Mouse (Mus musculus) limb, embryonic 14.5 days (tissue): ENCODE results near the gene Ufc1. TPM values are rescaled to one million over a fixed set of nuclear protein-coding genes. Genes with fewer than 3 reads are reported as not detected.

Source experiments
- ATAC-seq: fragments of 200-750 bp; cut with Nextera tagmentation; 2 replicates; pipeline ENCODE4 v1.8.0; 2017; ENCODE audit warnings: low read depth, moderate number of reproducible peaks, moderate TSS enrichment; ENCODE audit not compliant: low FRiP score
- DNase-seq: peaks from one replicate; pipeline ENCODE4 v3.0.0-alpha.2; 2015; ENCODE audit warnings: low spot score
- H3K27ac ChIP-seq: fragments of 300-500 bp; sonication (generic); replicated peaks from 2 replicates; pipeline ENCODE4 v1.5.1; 2014; ENCODE audit warnings: low read depth, mild to moderate bottlenecking, low read length, moderate library complexity, mixed read lengths
- H3K27me3 ChIP-seq: fragments of 300-500 bp; sonication (generic); 2 replicates; pipeline ENCODE4 v1.6.1; 2014; ENCODE audit warnings: low read length, mixed read lengths; ENCODE audit not compliant: control insufficient read depth, insufficient read depth
- H3K36me3 ChIP-seq: fragments of 300-500 bp; sonication (generic); 2 replicates; pipeline ENCODE4 v1.6.1; 2014; ENCODE audit warnings: mild to moderate bottlenecking, low read length, moderate library complexity, mixed read lengths; ENCODE audit not compliant: control insufficient read depth, insufficient read depth
- H3K4me1 ChIP-seq: fragments of 300-500 bp; sonication (generic); 2 replicates; pipeline ENCODE4 v1.6.1; 2014; ENCODE audit warnings: antibody characterized with exemption, low read length, mixed read lengths; ENCODE audit not compliant: control insufficient read depth, insufficient read depth
- H3K4me2 ChIP-seq: fragments of 300-500 bp; sonication (generic); replicated peaks from 2 replicates; pipeline ENCODE4 v1.6.1; 2014; ENCODE audit warnings: low read depth, mild to moderate bottlenecking, low read length, moderate library complexity; ENCODE audit not compliant: severe bottlenecking
- H3K4me3 ChIP-seq: fragments of 300-500 bp; sonication (generic); replicated peaks from 2 replicates; pipeline ENCODE4 v1.5.1; 2014; ENCODE audit warnings: low read length
- H3K9ac ChIP-seq: fragments of 300-500 bp; sonication (generic); 2 replicates; pipeline ENCODE4 v1.6.1; 2014; ENCODE audit warnings: mild to moderate bottlenecking, low read depth, low read length, moderate library complexity; ENCODE audit not compliant: severe bottlenecking
- H3K9me3 ChIP-seq: fragments of 300-500 bp; sonication (generic); 2 replicates; pipeline ENCODE4 v1.6.1; 2016; ENCODE audit warnings: low read length; ENCODE audit not compliant: control insufficient read depth
- POLR2A ChIP-seq: fragments of 200-500 bp; IDR thresholded peaks from 2 replicates; pipeline ENCODE4 v1.8.0; 2012; ENCODE audit warnings: inconsistent platforms, mild to moderate bottlenecking, moderate library complexity, borderline replicate concordance; ENCODE audit not compliant: insufficient read depth, insufficient read length; ENCODE audit errors: extremely low read depth
- WGBS: fragments of 180-500 bp; shearing (Covaris S2); extraction: QIAGEN DNeasy Blood & Tissue Kit; methylation state at CpG from one replicate; pipeline ENCODE4 v1.1.7; 2014; 5-methylcytosine and 5-hydroxymethylcytosine counted together
- polyA plus RNA-seq, 2 experiments: library from polyadenylated mRNA; depleted of rRNA in 1 of 2; stranded (reverse) in 1 of 2; unstranded in 1 of 2; fragments of >200 nt; fragmentation: Nextera tagmentation in 1 of 2; extraction: Ambion mirVana in 1 of 2; gene quantifications; 2 replicates each; pipeline versions ENCODE4 v1.2.1 to v1.2.3; 2012 to 2014

The Ufc1 gene
- polyA plus RNA-seq, 2 experiments, result 60.9 to 133 TPM

DNA sequence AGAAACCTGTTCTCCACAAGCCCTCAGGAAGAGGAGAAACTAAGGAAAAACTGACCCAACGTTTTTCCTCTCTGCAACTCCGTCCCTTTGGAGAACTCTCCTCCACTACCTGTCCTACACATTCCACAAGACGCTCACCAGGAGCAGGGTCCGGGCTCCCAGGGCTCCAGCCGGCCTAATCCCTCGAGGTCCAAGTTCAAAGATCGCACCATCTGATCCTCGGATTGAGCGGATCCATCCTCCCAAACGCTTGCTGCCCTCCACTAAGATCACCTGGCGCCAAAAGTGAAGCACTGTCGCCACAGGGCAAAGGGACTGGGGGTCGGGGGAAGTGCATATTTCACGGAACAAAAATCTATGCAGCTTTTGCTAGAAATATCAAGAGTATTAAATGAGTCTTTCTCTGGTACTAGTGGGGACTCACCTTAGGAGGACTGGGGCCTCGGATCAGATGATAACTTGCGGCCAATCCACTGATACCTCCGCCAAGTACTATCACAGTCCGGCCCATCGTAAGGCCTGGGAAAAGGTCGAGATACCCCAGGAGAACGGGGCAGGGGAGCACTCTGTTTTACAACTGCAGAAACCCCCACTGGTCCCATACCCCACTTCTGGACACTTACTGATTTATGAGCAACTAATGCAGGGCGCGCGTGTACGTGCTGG, 14.4 kb downstream of the Ufc1 start:
- H3K9ac ChIP-seq, result peak overlapping the region; percentile 63
- no peak for TF ChIP-seq POLR2A
- H3K4me1 ChIP-seq, result peaks cover 8% of the 10 kb centered on the region
- DNase-seq (no peak), ATAC-seq (no peak)
- under 1% methylated on average over 25 of the region's 25 CpGs for WGBS
- H3K36me3 ChIP-seq, result peaks cover 71% of the 10 kb centered on the region
- H3K9me3 ChIP-seq, result no peaks in the 10 kb centered on the region
- H3K4me2 ChIP-seq, result peak overlapping the region; percentile 76
- H3K27me3 ChIP-seq, result no peaks in the 10 kb centered on the region
- no peak overlapping the region for H3K27ac ChIP-seq
- H3K4me3 ChIP-seq, result peak overlapping the region; percentile 55

DNA sequence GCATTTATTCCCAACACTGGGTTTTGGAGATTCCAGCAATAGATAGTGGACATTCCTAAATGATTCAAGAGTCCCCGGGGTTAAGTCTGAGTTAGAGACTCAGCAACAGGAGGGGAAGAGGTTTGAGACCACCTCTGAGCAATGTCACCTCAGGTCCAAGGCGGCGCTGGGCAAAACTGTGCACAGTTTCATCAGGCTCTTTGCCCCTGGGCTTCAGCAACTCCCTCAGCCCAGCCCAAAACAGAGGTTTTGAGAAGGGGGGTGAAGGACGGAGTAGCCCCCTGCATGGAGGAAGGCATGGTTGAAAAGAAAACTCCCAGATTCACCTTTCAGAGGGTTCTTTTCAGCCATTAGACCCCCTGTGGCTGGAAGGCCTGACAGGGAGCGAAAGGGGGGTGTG, 15.1 kb downstream of the Ufc1 start:
- no peak overlapping the region for H3K27ac ChIP-seq
- 67% methylated on average over 5 of the region's 5 CpGs for WGBS
- H3K4me1 ChIP-seq, result peaks cover 8% of the 10 kb centered on the region
- H3K9me3 ChIP-seq, result no peaks in the 10 kb centered on the region
- no peak for ATAC-seq
- no peak for TF ChIP-seq POLR2A
- no peaks in the 10 kb centered on the region for H3K27me3 ChIP-seq
- peaks cover 71% of the 10 kb centered on the region for H3K36me3 ChIP-seq
- peak overlapping the region; percentile 76 for H3K4me2 ChIP-seq
- peak overlapping the region; percentile 55 for H3K4me3 ChIP-seq
- no peak for DNase-seq
- H3K9ac ChIP-seq, result peak overlapping the region; percentile 63

DNA sequence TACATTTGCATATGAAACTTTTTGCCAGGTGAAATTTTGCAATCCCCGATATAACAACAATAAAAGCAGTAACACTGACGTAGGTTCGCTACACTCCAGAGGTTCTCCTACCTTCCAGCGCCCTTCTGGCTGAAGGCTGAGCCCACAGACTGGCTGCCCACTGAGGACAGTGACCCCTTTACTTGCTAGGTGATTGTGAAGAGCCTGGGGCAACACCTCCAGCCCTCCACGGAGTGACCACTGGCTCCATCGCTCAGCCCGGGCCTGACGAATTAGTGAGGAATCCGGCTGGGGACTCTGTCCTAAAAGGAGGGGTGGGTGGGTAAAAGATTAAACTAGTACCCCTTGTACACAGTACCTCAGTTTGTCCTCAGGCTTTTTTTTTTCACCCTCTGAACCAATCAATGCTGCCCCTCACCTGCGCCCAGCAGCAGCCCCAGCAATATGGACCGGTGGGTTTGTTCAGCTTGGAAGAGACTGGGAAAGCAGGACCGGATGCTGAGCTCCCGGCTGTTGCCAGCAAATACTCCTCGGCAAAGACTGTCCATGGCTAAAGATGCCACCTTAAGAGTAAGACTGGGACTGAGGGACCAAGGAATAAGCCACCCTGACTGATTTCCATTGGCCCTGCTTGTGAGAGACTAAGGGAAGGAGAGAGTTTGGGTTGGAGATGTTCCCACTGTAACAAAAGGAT, 15.7 kb downstream of the Ufc1 start:
- H3K4me3 ChIP-seq, result peak overlapping the region; percentile 55; the same call in 1 of the 2 replicates
- peaks cover 69% of the 10 kb centered on the region for H3K36me3 ChIP-seq
- no peak overlapping the region for H3K9ac ChIP-seq
- H3K9me3 ChIP-seq, result no peaks in the 10 kb centered on the region
- H3K4me2 ChIP-seq, result peak overlapping the region; percentile 76; the same call in 1 of the 2 replicates
- no peak overlapping the region for H3K27ac ChIP-seq
- no peaks in the 10 kb centered on the region for H3K27me3 ChIP-seq
- ATAC-seq, result no peak
- DNase-seq, result no peak
- TF ChIP-seq POLR2A, result no peak
- 85% methylated on average over 14 of the region's 14 CpGs for WGBS
- peaks cover 8% of the 10 kb centered on the region for H3K4me1 ChIP-seq

GRCm38 (mm10) chr1:171278436-171278835, 16.4 kb downstream of the Ufc1 start:
- H3K4me2 ChIP-seq, result no peak overlapping the region
- no peak overlapping the region for H3K9ac ChIP-seq
- H3K27me3 ChIP-seq, result no peaks in the 10 kb centered on the region
- H3K27ac ChIP-seq, result no peak overlapping the region
- H3K9me3 ChIP-seq, result no peaks in the 10 kb centered on the region
- no peak for TF ChIP-seq POLR2A
- WGBS, result 89% methylated on average over 8 of the region's 8 CpGs
- H3K36me3 ChIP-seq, result peaks cover 70% of the 10 kb centered on the region
- ATAC-seq, result no peak
- DNase-seq, result no peak
- peaks cover 8% of the 10 kb centered on the region for H3K4me1 ChIP-seq
- H3K4me3 ChIP-seq, result no peak overlapping the region

GRCm38 (mm10) chr1:171277736-171278135, 17.1 kb downstream of the Ufc1 start:
- H3K4me1 ChIP-seq, result peaks cover 8% of the 10 kb centered on the region
- 83% methylated on average over 10 of the region's 10 CpGs for WGBS
- H3K4me2 ChIP-seq, result no peak overlapping the region
- no peaks in the 10 kb centered on the region for H3K27me3 ChIP-seq
- no peak for TF ChIP-seq POLR2A
- no peak overlapping the region for H3K4me3 ChIP-seq
- no peak for ATAC-seq
- no peak for DNase-seq
- no peak overlapping the region for H3K9ac ChIP-seq
- H3K27ac ChIP-seq, result no peak overlapping the region
- no peaks in the 10 kb centered on the region for H3K9me3 ChIP-seq
- peaks cover 72% of the 10 kb centered on the region for H3K36me3 ChIP-seq
